In genomic region chr2:9882926-9883802, GRCm38 (mm10) we compare ENCODE assay signal across 9 mouse cellular contexts. TPM values are rescaled to one million over a fixed set of nuclear protein-coding genes. Genes with fewer than 3 reads are reported as not detected.
DNase-seq lines count a peak whose midpoint lies in the region; ATAC-seq lines count a peak whose summit lies in the region.
"Had no signal": no experiment of that assay in that cellular context is flagged by ENCODE, and none has a peak within 500 bp of the region (broad histone marks: within the 10 kb centered on the region; RNA-seq: fewer than 3 reads in every experiment).

No protein-coding gene starts in this region.

- peak overlapping the region; percentile 55 for H3K4me3 ChIP-seq in kidney, embryonic 16.5 days (ENCODE audit: low read length)
- H3K4me3 ChIP-seq in hindbrain, embryonic 11.5 days (ENCODE audit: low read depth, low read length): peak overlapping the region; percentile 27

- 1% methylated on average over 43 of the region's 43 CpGs for WGBS in kidney, embryonic 16.5 days
- WGBS in hindbrain, embryonic 11.5 days: under 1% methylated on average over 43 of the region's 43 CpGs

- peak overlapping the region; percentile 68 for H3K9ac ChIP-seq in kidney, embryonic 16.5 days (replicated peaks; ENCODE audit: low read length)
- H3K9ac ChIP-seq in hindbrain, embryonic 11.5 days (ENCODE audit: low read depth, low read length): peak overlapping the region; percentile 27; the same call in 1 of the 2 replicates

- no peaks in the 10 kb centered on the region for H3K36me3 ChIP-seq in kidney, embryonic 16.5 days (ENCODE audit: insufficient read depth, low read length)
- no peaks in the 10 kb centered on the region for H3K36me3 ChIP-seq in hindbrain, embryonic 11.5 days (ENCODE audit: control insufficient read depth, insufficient read depth, low read length)

- peak overlapping the region; percentile 90 for H3K4me2 ChIP-seq in kidney, embryonic 16.5 days (replicated peaks; ENCODE audit: low read depth, low read length)
- H3K4me2 ChIP-seq in hindbrain, embryonic 11.5 days (replicated peaks; ENCODE audit: low read depth, low read length): peak overlapping the region; percentile 34

- H3K27ac ChIP-seq in kidney, embryonic 16.5 days (ENCODE audit: low read length): peak overlapping the region; percentile 81
- no peak overlapping the region for H3K27ac ChIP-seq in hindbrain, embryonic 11.5 days (ENCODE audit: low read depth, low read length)
- H3K27ac ChIP-seq: macrophage had no signal

- peaks cover 20% of the 10 kb centered on the region; the same call in 1 of the 2 replicates for H3K4me1 ChIP-seq in kidney, embryonic 16.5 days (ENCODE audit: insufficient read depth, low read length)
- H3K4me1 ChIP-seq in hindbrain, embryonic 11.5 days (replicated peaks; ENCODE audit: control insufficient read depth, insufficient read depth, low read length): peaks cover 8% of the 10 kb centered on the region; the same call in 1 of the 2 replicates

- H3K9me3 ChIP-seq in kidney, embryonic 16.5 days (ENCODE audit: low read length): no peaks in the 10 kb centered on the region
- no peaks in the 10 kb centered on the region for H3K9me3 ChIP-seq in hindbrain, embryonic 11.5 days (ENCODE audit: control insufficient read depth, low read length)

- peaks cover 82% of the 10 kb centered on the region for H3K27me3 ChIP-seq in kidney, embryonic 16.5 days (ENCODE audit: insufficient read depth, low read length)
- peaks cover 88% of the 10 kb centered on the region for H3K27me3 ChIP-seq in hindbrain, embryonic 11.5 days (ENCODE audit: control insufficient read depth, insufficient read depth, low read length)

- no peak for ATAC-seq in kidney, embryonic 16.5 days (ENCODE audit: low FRiP score, low TSS enrichment)
- no peak for ATAC-seq in hindbrain, embryonic 11.5 days (ENCODE audit: low FRiP score)

- DNase-seq in kidney, postnatal 25 days: no peak
- peak; percentile 59 for DNase-seq in embryo, embryonic 11 days
- peak; percentile 73 for DNase-seq in hindbrain, embryonic 11.5 days (ENCODE audit: low spot score)
- peak; percentile 14 for DNase-seq in lung, postnatal 10 days
- DNase-seq in layer of hippocampus, postnatal 14 days (ENCODE audit: low spot score in 2 of 2): no peak
- no peak for DNase-seq in spleen, postnatal 4 days (ENCODE audit: low spot score in 2 of 2)
- no peak for DNase-seq in urinary bladder, adult 18-20 months (ENCODE audit: low spot score in 2 of 2)

RNA-seq across cellular contexts. Expression of gene 4930412O13Rik, which starts 2.1 kb away (rescaled TPM):
- polyA plus RNA-seq in kidney, embryonic 16.5 days (2015; fragmentation: Nextera tagmentation; extraction: Ambion mirVana): 2.8 and 3.2 TPM in 2 replicates
- 0.24 and 0.71 TPM in 2 replicates for polyA plus RNA-seq in hindbrain, embryonic 11.5 days (2014; fragmentation: Nextera tagmentation; extraction: Ambion mirVana)
- total RNA-seq in layer of hippocampus, postnatal 14 days (2021): not detected
- polyA plus RNA-seq: macrophage had no signal

RNA-seq across cellular contexts. Expression of gene 9230102O04Rik, which starts 6.2 kb away (rescaled TPM):
- polyA plus RNA-seq in kidney, embryonic 16.5 days (2015; fragmentation: Nextera tagmentation; extraction: Ambion mirVana): 6.7 and 7.2 TPM in 2 replicates
- polyA plus RNA-seq in hindbrain, embryonic 11.5 days (2014; fragmentation: Nextera tagmentation; extraction: Ambion mirVana): 1.6 and 3.3 TPM in 2 replicates
- total RNA-seq in layer of hippocampus, postnatal 14 days (2021): not detected
- polyA plus RNA-seq: macrophage had no signal

RNA-seq across cellular contexts. Expression of gene Gata3, which starts 6.7 kb away (rescaled TPM):
- polyA plus RNA-seq in kidney, embryonic 16.5 days (2015; fragmentation: Nextera tagmentation; extraction: Ambion mirVana): 103 and 117 TPM in 2 replicates
- 18.6 and 22.9 TPM in 2 replicates for polyA plus RNA-seq in hindbrain, embryonic 11.5 days (2014; fragmentation: Nextera tagmentation; extraction: Ambion mirVana)
- total RNA-seq in layer of hippocampus, postnatal 14 days (2021): under 1 TPM; 0.44 to 0.79 TPM
- polyA plus RNA-seq: macrophage had no signal

Comparison
In these comparisons a context has a peak if more than half of its experiments do, and no peak if none do; other contexts are left out.
1. DNase-seq: peak in embryo, embryonic 11 days (single experiment), hindbrain, embryonic 11.5 days (single experiment) and lung, postnatal 10 days (single experiment); none in kidney, postnatal 25 days (0 of 2), layer of hippocampus, postnatal 14 days (0 of 2), spleen, postnatal 4 days (0 of 2) and urinary bladder, adult 18-20 months (0 of 2).